Mouse (Mus musculus) effector memory CD4-positive, alpha-beta T cell, adult 5 months (primary cell): ENCODE measurements around the gene Efcab3. TPM values are rescaled to one million over a fixed set of nuclear protein-coding genes. Genes with fewer than 3 reads are reported as not detected.

Experiments
- polyA plus RNA-seq: library from polyadenylated mRNA; unstranded; fragments of 100-300 nt; shearing (Covaris generic); gene quantifications from one replicate; pipeline ENCODE4 v1.2.1, GENCODE M21; 2017

Efcab3 gene
- polyA plus RNA-seq = not detected

DNA sequence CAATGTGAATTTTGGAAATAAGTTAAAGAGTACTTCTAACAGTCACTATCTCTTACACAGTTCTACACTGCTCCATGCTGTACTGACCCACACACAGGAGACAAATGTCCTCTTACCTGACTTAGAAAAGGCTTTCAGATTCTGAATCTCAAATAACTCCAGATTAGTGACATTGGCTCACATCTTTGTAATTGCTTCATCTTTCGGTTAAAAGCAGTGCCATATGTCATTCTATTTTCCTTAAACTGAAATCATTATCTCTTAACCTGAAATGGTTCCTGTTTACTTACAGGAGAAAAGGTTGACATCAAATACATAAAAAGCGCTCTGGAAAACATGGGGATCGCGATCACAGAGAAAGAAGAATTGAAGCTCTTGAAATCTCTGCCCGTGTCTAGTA is at the start of gene Efcab3:
Efcab3 (plus strand) TSS at position 301 of the 400 bp plus-strand sequence.

DNA sequence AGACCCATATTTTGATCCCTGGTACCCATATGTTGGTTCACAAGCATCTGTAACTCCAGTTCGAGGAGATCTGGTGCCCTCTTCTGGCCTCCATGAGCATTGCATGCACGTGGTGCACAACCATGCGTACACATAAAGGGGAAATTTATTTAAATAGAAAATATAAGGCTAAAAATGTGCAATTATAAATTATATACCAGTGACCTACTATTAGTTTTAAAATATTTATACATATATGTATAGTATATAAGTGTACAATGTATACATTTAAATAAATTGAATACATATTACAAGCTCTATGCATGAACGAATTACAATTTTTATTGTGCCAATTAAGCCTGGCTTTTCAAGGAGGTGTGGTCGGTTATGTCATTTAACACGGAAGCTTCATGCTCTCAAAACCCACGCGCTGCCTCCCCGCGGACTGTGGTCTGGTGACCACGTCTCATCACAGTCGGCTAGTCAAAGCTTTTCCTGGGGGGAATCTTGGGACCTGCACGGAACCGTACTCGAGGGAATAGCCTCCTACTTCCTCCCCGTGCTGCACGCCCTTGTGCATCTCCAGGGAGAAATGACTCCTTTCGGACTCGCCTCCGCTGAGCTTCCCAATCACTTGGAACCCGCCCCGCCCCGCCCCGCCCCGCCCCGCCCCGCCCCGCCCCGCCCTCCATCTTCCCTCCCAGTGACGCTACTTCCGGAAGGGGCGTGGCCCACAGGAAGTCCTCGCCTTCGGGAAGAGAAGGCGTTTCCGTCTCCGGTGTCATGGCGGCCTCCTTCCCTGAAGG is 62.5 kb downstream of the Efcab3 start, which contains the start of gene Mettl2:
Mettl2 (plus strand) TSS at position 691 of the 785 bp plus-strand sequence.

DNA sequence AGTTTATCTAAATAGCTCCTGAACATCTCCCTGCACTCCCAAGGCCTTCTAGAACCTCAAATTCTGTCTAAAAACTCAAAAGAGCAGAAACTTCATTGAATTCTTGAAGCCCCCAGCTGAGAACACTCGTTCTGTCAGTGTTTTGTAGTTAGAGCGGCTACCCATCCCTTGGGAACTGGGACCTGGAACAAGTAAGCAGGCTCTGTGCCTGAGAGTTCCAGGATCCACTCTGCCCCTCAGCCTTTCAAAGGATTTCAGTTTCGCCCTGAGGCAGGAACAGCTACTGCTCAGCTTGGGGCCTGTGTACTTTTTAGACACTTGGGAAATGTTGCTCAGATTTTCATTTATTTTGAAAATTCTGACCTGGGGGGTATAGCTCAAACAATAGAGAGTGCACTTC is 83.2 kb downstream of the Efcab3 start, which contains the start of gene Gm10842:
Gm10842 (plus strand) TSS at position 301 of the 400 bp plus-strand sequence.

Other genes starting within 250 kb of the Efcab3 start
- gene Mettl2, start 62.8 kb downstream of the Efcab3 start, polyA plus RNA-seq = 19.5 TPM
- gene Gm10842, start 83.3 kb downstream of the Efcab3 start, polyA plus RNA-seq = not detected
- gene Tlk2, start 115.2 kb downstream of the Efcab3 start, polyA plus RNA-seq = 31.5 TPM
- not detected for gene Mrc2, start 229.1 kb downstream of the Efcab3 start, polyA plus RNA-seq